9 mouse cellular contexts compared by ENCODE assay signal in genomic region chr17:80899513-80900199, GRCm38 (mm10). TPM values are rescaled to one million over a fixed set of nuclear protein-coding genes. Genes with fewer than 3 reads are reported as not detected.
DNase-seq lines count a peak whose midpoint lies in the region; ATAC-seq lines count a peak whose summit lies in the region.
"Had no signal": no experiment of that assay in that cellular context is flagged by ENCODE, and none has a peak within 500 bp of the region (broad histone marks: within the 10 kb centered on the region; RNA-seq: fewer than 3 reads in every experiment).

No protein-coding gene starts in this region.

- intact Hi-C loops in heart, postnatal 36 days (cut with DNase I): no loop called here

- no peak overlapping the region for H3K9ac ChIP-seq in stomach, embryonic 16.5 days (ENCODE audit: low read length)

- H3K9me3 ChIP-seq in heart, embryonic 10.5 days: no peaks in the 10 kb centered on the region
- no peaks in the 10 kb centered on the region for H3K9me3 ChIP-seq in stomach, embryonic 16.5 days (replicated peaks; ENCODE audit: control insufficient read depth, low read length)

- H3K4me1 ChIP-seq in heart, embryonic 10.5 days: peaks cover 6% of the 10 kb centered on the region; the same call in 1 of the 2 replicates
- H3K4me1 ChIP-seq in stomach, embryonic 16.5 days (ENCODE audit: control insufficient read depth, insufficient read depth, low read length): peaks cover 9% of the 10 kb centered on the region

- H3K4me2 ChIP-seq in stomach, embryonic 16.5 days (ENCODE audit: low read depth, low read length): no peak overlapping the region

- peak; percentile 93 for DNase-seq in heart, adult 11 months
- DNase-seq in heart, embryonic 10.5 days (ENCODE audit: low spot score): no peak
- DNase-seq in adrenal gland, postnatal 14 days: peak; percentile 79
- DNase-seq in heart, postnatal 36 days: peak; percentile 12 to 18
- DNase-seq in lung, adult 18-20 months: peak; percentile 33 to 70
- no peak for DNase-seq in cerebellum, adult 11-12 months
- no peak for DNase-seq in layer of hippocampus, postnatal 14 days (ENCODE audit: low spot score in 2 of 2)

- H3K27ac ChIP-seq in heart, embryonic 10.5 days: no peak overlapping the region
- H3K27ac ChIP-seq in stomach, embryonic 16.5 days (ENCODE audit: low read length): peak overlapping the region; percentile 47

- H3K27me3 ChIP-seq in heart, embryonic 10.5 days (ENCODE audit: insufficient read depth, poor library complexity, severe bottlenecking): no peaks in the 10 kb centered on the region
- no peaks in the 10 kb centered on the region for H3K27me3 ChIP-seq in stomach, embryonic 16.5 days (ENCODE audit: control insufficient read depth, insufficient read depth, low read length)
- H3K27me3 ChIP-seq: CH12.LX had no signal

- 64% methylated on average over 9 of the region's 9 CpGs for WGBS in heart, embryonic 10.5 days
- 24% methylated on average over 9 of the region's 9 CpGs for WGBS in stomach, embryonic 16.5 days

- ATAC-seq in stomach, embryonic 16.5 days (ENCODE audit: insufficient read depth, low FRiP score): peak; percentile 78

- no peak overlapping the region for H3K4me3 ChIP-seq in heart, embryonic 10.5 days
- H3K4me3 ChIP-seq in stomach, embryonic 16.5 days (replicated peaks; ENCODE audit: low read length): no peak overlapping the region

- H3K36me3 ChIP-seq in heart, embryonic 10.5 days: no peaks in the 10 kb centered on the region
- H3K36me3 ChIP-seq in stomach, embryonic 16.5 days (ENCODE audit: control insufficient read depth, insufficient read depth, low read length): no peaks in the 10 kb centered on the region

RNA-seq across cellular contexts. Expression of gene Tmem178, which starts 44.8 kb away (rescaled TPM):
- 4.5 and 5.2 TPM in 2 replicates for polyA plus RNA-seq in heart, embryonic 10.5 days (2016; fragmentation: Nextera tagmentation; extraction: Ambion mirVana)
- 4.5 and 6.6 TPM in 2 replicates for total RNA-seq in adrenal gland, postnatal 14 days (2021)
- under 1 TPM; 0.19 to 0.58 TPM for total RNA-seq in heart, postnatal 36 days (2021)
- polyA plus RNA-seq in stomach, embryonic 16.5 days (2015; fragmentation: Nextera tagmentation; extraction: Ambion mirVana): 2.1 TPM in 2 replicates
- 10 to 100 TPM; 79.3 to 93.2 TPM for total RNA-seq in layer of hippocampus, postnatal 14 days (2021)
- total RNA-seq: CH12.LX had no signal

Comparison
In these comparisons a context has a peak if more than half of its experiments do, and no peak if none do; other contexts are left out.
1. DNase-seq: peak in heart, adult 11 months (single experiment), adrenal gland, postnatal 14 days (single experiment), heart, postnatal 36 days (2 of 2) and lung, adult 18-20 months (2 of 2); none in heart, embryonic 10.5 days (single experiment), cerebellum, adult 11-12 months (single experiment) and layer of hippocampus, postnatal 14 days (0 of 2).
2. RNA of gene Tmem178, which starts 44.8 kb away (total RNA-seq): 79.3 to 93.2 TPM in layer of hippocampus, postnatal 14 days; 4.5 to 6.6 TPM in adrenal gland, postnatal 14 days and 0.19 to 0.58 TPM in heart, postnatal 36 days; every median in the first group is over 10 times any median in the second.